Mouse (Mus musculus) midbrain, embryonic 16.5 days (tissue): ENCODE results near the gene Vhl. TPM values are rescaled to one million over a fixed set of nuclear protein-coding genes. Genes with fewer than 3 reads are reported as not detected.

Experiments
- ATAC-seq: fragments of 200-750 bp; cut with Nextera tagmentation; 2 replicates; pipeline ENCODE4 v1.8.0; 2017; ENCODE audit warnings: moderate TSS enrichment
- H3K27ac ChIP-seq: fragments of 300-500 bp; sonication (generic); 2 replicates; pipeline ENCODE4 v1.5.1; 2014; ENCODE audit warnings: mild to moderate bottlenecking, low read length, mixed read lengths
- H3K27me3 ChIP-seq: fragments of 300-500 bp; sonication (generic); 2 replicates; pipeline ENCODE4 v1.6.1; 2014; ENCODE audit warnings: low read depth, low read length, mixed read lengths; ENCODE audit not compliant: control insufficient read depth, insufficient read depth
- H3K36me3 ChIP-seq: fragments of 300-500 bp; sonication (generic); 2 replicates; pipeline ENCODE4 v1.6.1; 2014; ENCODE audit warnings: mild to moderate bottlenecking, low read length, moderate library complexity, mixed read lengths; ENCODE audit not compliant: control insufficient read depth, insufficient read depth
- H3K4me1 ChIP-seq: fragments of 300-500 bp; sonication (generic); 2 replicates; pipeline ENCODE4 v1.6.1; 2014; ENCODE audit warnings: mild to moderate bottlenecking, low read length, mixed read lengths; ENCODE audit not compliant: control insufficient read depth, insufficient read depth
- H3K4me2 ChIP-seq: fragments of 300-500 bp; sonication (generic); 2 replicates; pipeline ENCODE4 v1.6.1; 2014; ENCODE audit warnings: mild to moderate bottlenecking, low read length, mixed read lengths
- H3K4me3 ChIP-seq: fragments of 300-500 bp; sonication (generic); 2 replicates; pipeline ENCODE4 v1.5.1; 2014; ENCODE audit warnings: low read depth, mild to moderate bottlenecking, low read length, moderate library complexity, mixed read lengths
- H3K9ac ChIP-seq: fragments of 300-500 bp; sonication (generic); 2 replicates; pipeline ENCODE4 v1.6.1; 2014; ENCODE audit warnings: low read depth, low read length, mixed read lengths
- H3K9me3 ChIP-seq: fragments of 300-500 bp; sonication (generic); replicated peaks from 2 replicates; pipeline ENCODE4 v1.6.1; 2014; ENCODE audit warnings: mild to moderate bottlenecking, low read length, mixed read lengths; ENCODE audit not compliant: control insufficient read depth, poor library complexity, severe bottlenecking
- WGBS: fragments of 180-500 bp; shearing (Covaris S2); extraction: QIAGEN DNeasy Blood & Tissue Kit; methylation state at CpG from one replicate; pipeline ENCODE4 v1.1.7; 2014; 5-methylcytosine and 5-hydroxymethylcytosine counted together
- polyA plus RNA-seq: library from polyadenylated mRNA; unstranded; fragments of >200 nt; fragmentation: Nextera tagmentation; extraction: Ambion mirVana; gene quantifications from 2 replicates; pipeline ENCODE4 v1.2.1, GENCODE M21; 2015

Gene Vhl
- polyA plus RNA-seq, 1 experiment from 2014 or later, result 77.8 TPM

GRCm38 (mm10) chr6:113614997-113615396, 8.8 kb upstream of the Vhl start:
- Histone ChIP-seq H3K36me3 (peaks cover 35% of the 10 kb centered on the region), H3K27me3 (no peaks in the 10 kb centered on the region), H3K9ac (no peak overlapping the region), H3K4me2 (no peak overlapping the region), H3K4me3 (no peak overlapping the region), H3K27ac (no peak overlapping the region), H3K9me3 (no peaks in the 10 kb centered on the region), H3K4me1 (no peaks in the 10 kb centered on the region)
- no peak for ATAC-seq
- 97% methylated on average over 8 of the region's 8 CpGs for WGBS

DNA sequence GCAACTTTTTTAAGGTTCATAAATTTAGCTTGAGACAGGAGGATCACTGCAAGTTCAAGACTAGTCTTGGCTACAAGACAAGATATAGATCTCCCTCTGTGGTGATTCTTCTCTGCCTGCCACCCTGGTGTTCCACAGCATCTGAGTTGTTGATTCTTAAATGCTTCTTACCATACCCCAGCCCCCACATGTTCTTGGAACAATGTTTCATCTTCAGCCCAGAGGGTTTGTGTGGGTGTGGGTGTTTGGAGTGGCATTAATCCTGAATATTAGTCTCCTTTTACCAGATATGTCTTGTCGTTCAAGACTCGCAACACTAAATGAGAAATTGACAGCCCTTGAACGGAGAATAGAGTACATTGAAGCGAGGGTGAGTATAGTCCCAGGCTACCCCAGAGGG, 8.3 kb upstream of the Vhl start:
- H3K9ac ChIP-seq, result no peak overlapping the region
- H3K27ac ChIP-seq, result no peak overlapping the region
- H3K4me2 ChIP-seq, result no peak overlapping the region
- no peak for ATAC-seq
- no peaks in the 10 kb centered on the region for H3K27me3 ChIP-seq
- peaks cover 34% of the 10 kb centered on the region for H3K36me3 ChIP-seq
- no peak overlapping the region for H3K4me3 ChIP-seq
- WGBS, result 97% methylated on average over 4 of the region's 4 CpGs
- H3K9me3 ChIP-seq, result no peaks in the 10 kb centered on the region
- H3K4me1 ChIP-seq, result no peaks in the 10 kb centered on the region

GRCm38 (mm10) chr6:113623386-113623785, 373 bp upstream of the Vhl start:
- Histone ChIP-seq H3K9ac (no peak overlapping the region), H3K27ac (peak overlapping the region; percentile 87), H3K27me3 (no peaks in the 10 kb centered on the region), H3K4me3 (peak overlapping the region; percentile 79), H3K9me3 (no peaks in the 10 kb centered on the region), H3K36me3 (peaks cover 6% of the 10 kb centered on the region), H3K4me1 (peaks cover 16% of the 10 kb centered on the region), H3K4me2 (peak overlapping the region; percentile 75)
- no peak; the same call in 1 of the 2 replicates for ATAC-seq
- WGBS, result 75% methylated on average over 5 of the region's 5 CpGs

- peaks cover 14% of the 10 kb centered on the region for H3K36me3 ChIP-seq
- H3K27ac ChIP-seq, result peak overlapping the region; percentile 87; the same call in 1 of the 2 replicates
- no peak for ATAC-seq
- no peaks in the 10 kb centered on the region for H3K9me3 ChIP-seq
- peaks cover 16% of the 10 kb centered on the region for H3K4me1 ChIP-seq
- H3K9ac ChIP-seq, result peak overlapping the region; percentile 88
- no peaks in the 10 kb centered on the region for H3K27me3 ChIP-seq
- WGBS, result 36% methylated on average over 5 of the region's 5 CpGs
- H3K4me2 ChIP-seq, result peak overlapping the region; percentile 75
- peak overlapping the region; percentile 79 for H3K4me3 ChIP-seq
These were observed 1.4 kb downstream of the Vhl start for GRCm38 (mm10) chr6:113624989-113625770.

DNA sequence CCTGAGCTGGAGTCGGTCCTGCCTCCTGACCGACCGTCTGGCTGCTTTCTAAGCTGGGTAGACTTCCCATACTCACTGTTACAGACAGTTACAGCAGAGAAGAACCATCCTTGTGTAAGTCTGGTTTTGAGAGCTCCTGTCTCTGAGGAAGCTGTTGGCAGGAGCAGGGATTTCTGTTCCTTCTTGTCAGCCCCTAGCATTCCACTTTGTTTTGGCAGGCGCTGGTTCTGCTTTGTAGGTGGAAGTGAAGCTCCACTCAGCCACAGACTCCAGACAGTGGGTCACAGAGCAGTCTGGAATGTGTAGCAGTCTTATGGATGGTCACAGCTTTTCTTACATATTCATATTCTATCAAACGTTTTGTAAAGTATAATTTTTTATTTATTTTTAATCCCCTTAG, 6.6 kb downstream of the Vhl start:
- WGBS, result 85% methylated on average over 5 of the region's 5 CpGs
- peaks cover 32% of the 10 kb centered on the region for H3K36me3 ChIP-seq
- ATAC-seq, result no peak

GRCm38 (mm10) chr6:113632863-113633262, 9.1 kb downstream of the Vhl start:
- H3K4me2 ChIP-seq, result no peak overlapping the region
- 93% methylated on average over 4 of the region's 4 CpGs for WGBS
- H3K4me3 ChIP-seq, result no peak overlapping the region
- H3K9ac ChIP-seq, result no peak overlapping the region
- H3K36me3 ChIP-seq, result peaks cover 31% of the 10 kb centered on the region
- no peaks in the 10 kb centered on the region for H3K9me3 ChIP-seq
- no peak for ATAC-seq
- no peak overlapping the region for H3K27ac ChIP-seq
- no peaks in the 10 kb centered on the region for H3K4me1 ChIP-seq
- H3K27me3 ChIP-seq, result no peaks in the 10 kb centered on the region

More for the DNA sequence above, 6.6 kb downstream of the Vhl start:
- H3K9ac ChIP-seq, result no peak overlapping the region
- peaks cover 9% of the 10 kb centered on the region for H3K4me1 ChIP-seq
- H3K4me3 ChIP-seq, result no peak overlapping the region
- no peaks in the 10 kb centered on the region for H3K27me3 ChIP-seq
- no peak overlapping the region for H3K4me2 ChIP-seq
- H3K27ac ChIP-seq, result no peak overlapping the region
- no peaks in the 10 kb centered on the region for H3K9me3 ChIP-seq

DNA sequence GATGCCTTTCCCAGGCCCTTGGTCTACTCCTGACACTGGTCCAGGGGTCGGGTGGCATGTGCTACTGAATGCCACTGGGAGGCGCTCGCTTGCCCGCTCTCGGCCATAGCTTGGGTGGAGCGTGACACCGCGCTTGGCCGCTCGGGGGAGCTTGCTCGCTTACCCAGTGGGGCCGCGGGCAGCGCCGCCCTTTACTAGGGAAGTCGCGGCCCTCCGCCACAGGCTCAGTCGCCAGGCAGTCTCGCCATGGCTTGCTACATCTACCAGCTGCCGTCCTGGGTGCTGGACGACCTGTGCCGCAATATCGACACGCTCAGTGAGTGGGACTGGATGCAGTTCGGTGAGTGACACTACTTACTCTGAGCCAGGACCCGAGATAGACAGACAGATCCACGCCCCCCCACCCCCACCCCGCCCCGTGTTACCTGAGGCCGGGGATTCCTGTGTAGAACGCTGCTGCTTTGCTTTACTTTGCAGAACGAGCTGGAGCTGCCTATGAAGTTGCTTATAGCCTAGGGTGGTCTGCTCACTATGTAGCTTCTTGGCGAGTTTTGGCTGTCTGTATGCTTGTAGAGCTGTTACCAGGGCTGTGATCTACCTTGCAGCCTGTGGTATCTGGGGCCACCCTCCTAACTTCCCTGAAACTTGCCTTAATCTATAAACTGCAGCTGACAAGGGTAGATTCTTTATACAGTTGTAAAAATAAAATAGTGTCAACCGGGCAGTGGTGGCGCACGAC, 14.7 kb downstream of the Vhl start, which contains the start of gene Irak2:
Irak2 (plus strand) TSS at position 166 of the 739 bp plus-strand sequence.
- Histone ChIP-seq H3K27me3 (no peaks in the 10 kb centered on the region), H3K4me1 (no peaks in the 10 kb centered on the region), H3K4me2 (peak within 1 kb of the TSS; percentile 66), H3K36me3 (no peaks in the 10 kb centered on the region), H3K9me3 (no peaks in the 10 kb centered on the region), H3K4me3 (peak within 1 kb of the TSS; percentile 45), H3K27ac (no peak within 1 kb of the TSS), H3K9ac (peak within 1 kb of the TSS; percentile 65)
- peak; percentile 95 for ATAC-seq
- 8% methylated on average over 37 of the region's 37 CpGs for WGBS

- no peak overlapping the region for H3K27ac ChIP-seq
- H3K9ac ChIP-seq, result no peak overlapping the region
- no peak overlapping the region for H3K4me2 ChIP-seq
- no peaks in the 10 kb centered on the region for H3K9me3 ChIP-seq
- no peak for ATAC-seq
- H3K27me3 ChIP-seq, result no peaks in the 10 kb centered on the region
- H3K4me3 ChIP-seq, result no peak overlapping the region
- WGBS, result 80% methylated on average over 4 of the region's 4 CpGs
- H3K36me3 ChIP-seq, result no peaks in the 10 kb centered on the region
- H3K4me1 ChIP-seq, result no peaks in the 10 kb centered on the region
These were observed 15.4 kb downstream of the Vhl start for GRCm38 (mm10) chr6:113639201-113639600.

DNA sequence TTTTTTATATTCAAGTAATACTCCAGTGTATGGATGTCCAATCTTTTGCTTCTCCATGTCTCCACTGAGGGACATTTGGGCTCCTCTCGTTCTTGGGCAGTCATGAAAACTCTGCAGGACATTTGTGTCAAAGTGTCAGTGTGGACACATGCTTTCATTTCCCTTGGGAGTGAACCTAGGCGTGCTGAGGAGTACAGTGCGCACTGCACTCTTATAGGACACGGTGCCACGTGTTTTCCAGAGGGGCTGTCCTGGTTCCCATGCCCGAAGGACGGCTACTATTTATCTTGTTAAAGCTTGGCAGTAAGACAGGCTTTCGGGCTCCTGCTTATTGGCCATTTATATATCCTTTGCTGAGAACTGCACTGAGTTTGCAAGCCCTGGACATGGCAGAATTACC, 18.8 kb downstream of the Vhl start:
- no peaks in the 10 kb centered on the region for H3K27me3 ChIP-seq
- no peak for ATAC-seq
- no peaks in the 10 kb centered on the region for H3K9me3 ChIP-seq
- no peak overlapping the region for H3K27ac ChIP-seq
- no peaks in the 10 kb centered on the region for H3K4me1 ChIP-seq
- no peak overlapping the region for H3K4me3 ChIP-seq
- no peak overlapping the region for H3K9ac ChIP-seq
- no peak overlapping the region for H3K4me2 ChIP-seq
- H3K36me3 ChIP-seq, result no peaks in the 10 kb centered on the region
- 87% methylated on average over 8 of the region's 8 CpGs for WGBS
